Mouse (Mus musculus) macrophage (primary cell): Measurements from ENCODE around the gene Omt2b. TPM values are rescaled to one million over a fixed set of nuclear protein-coding genes. Genes with fewer than 3 reads are reported as not detected.
"Not testable (repeated sequence)": the region's sequence is repeated elsewhere in the genome, so short reads cannot be mapped to it uniquely, and the experiment has no call there.

Experiments
- H3K27ac ChIP-seq: fragments of 350-480 bp; formaldehyde crosslinking; 2 replicates; pipeline ENCODE4 v1.9.0; 2021
- H3K36me3 ChIP-seq: fragments of 350-480 bp; formaldehyde crosslinking; 2 replicates; pipeline ENCODE4 v1.9.0; 2021; ENCODE audit errors: inconsistent target
- H3K4me3 ChIP-seq: fragments of 350-480 bp; formaldehyde crosslinking; 2 replicates; pipeline ENCODE4 v1.9.0; 2021; ENCODE audit errors: inconsistent target
- H3K79me2 ChIP-seq: fragments of 350-480 bp; formaldehyde crosslinking; 2 replicates; pipeline ENCODE4 v1.9.0; 2021; ENCODE audit errors: inconsistent target
- WGBS: methylation state at CpG from one replicate; pipeline ENCODE4 v1.1.7; 2026; ENCODE audit warnings: inconsistent platforms; ENCODE audit not compliant: missing documents; 5-methylcytosine and 5-hydroxymethylcytosine counted together
- polyA plus RNA-seq: library from polyadenylated mRNA; stranded (reverse); fragments of 250-400 nt; gene quantifications from 3 replicates; pipeline ENCODE4 v1.2.4, GENCODE M21; 2018; ENCODE audit warnings: inconsistent platforms
- total RNA-seq, 78 experiments: library from RNA; depleted of rRNA; stranded (reverse); fragments of 250-400 nt; gene quantifications; 1 replicate in 9 of 78; 2 replicates in 24 of 78; 3 replicates in 43 of 78; 4 replicates in 2 of 78; pipeline ENCODE4 v1.2.4; 2018; ENCODE audit warnings: inconsistent platforms in 56 of 78

The Omt2b gene
- total RNA-seq (2018; cell fraction: chromatin; rRNA removed): not detected
- not detected for total RNA-seq (2018; cell fraction: cytosol; rRNA removed)
- not detected for total RNA-seq (2018; cell fraction: nucleus; rRNA removed)
- not detected in 3 replicates for polyA plus RNA-seq

- not testable (repeated sequence) for H3K27ac ChIP-seq, H3K4me3 ChIP-seq, H3K79me2 ChIP-seq, H3K36me3 ChIP-seq
- WGBS: no CpG with 5 or more reads among the region's 1 CpGs
Observed at GRCm38 (mm10) chr9:78327289-78327688, at the start of gene Omt2b. Gene Omt2b (plus strand): TSS chr9:78327589.

- H3K27ac ChIP-seq, H3K36me3 ChIP-seq, H3K79me2 ChIP-seq, H3K4me3 ChIP-seq: not testable (repeated sequence)
- 81% methylated on average over 4 of the region's 4 CpGs for WGBS
Observed at GRCm38 (mm10) chr9:78282002-78282711, 45.2 kb upstream of the Omt2b start.

- H3K4me3 ChIP-seq, H3K79me2 ChIP-seq, H3K36me3 ChIP-seq, H3K27ac ChIP-seq: not testable (repeated sequence)
- no CpG with 5 or more reads among the region's 1 CpGs for WGBS
Observed at GRCm38 (mm10) chr9:78289063-78289462, 38.3 kb upstream of the Omt2b start.

- not testable (repeated sequence) for H3K79me2 ChIP-seq, H3K4me3 ChIP-seq, H3K27ac ChIP-seq, H3K36me3 ChIP-seq
- WGBS: 93% methylated on average over 2 of the region's 3 CpGs
Observed at GRCm38 (mm10) chr9:78289723-78290122, 37.7 kb upstream of the Omt2b start, which contains the start of gene Gm10639. Gene Gm10639 (plus strand): TSS chr9:78289923.

GRCm38 (mm10) chr9:78292462-78292861 lies 34.9 kb upstream of the Omt2b start:
- H3K27ac ChIP-seq: not testable (repeated sequence)

GRCm38 (mm10) chr9:78293683-78294082 lies 33.7 kb upstream of the Omt2b start:
- H3K36me3 ChIP-seq, H3K27ac ChIP-seq, H3K79me2 ChIP-seq, H3K4me3 ChIP-seq: not testable (repeated sequence)
- no CpG with 5 or more reads among the region's 1 CpGs for WGBS

More at GRCm38 (mm10) chr9:78292462-78292861, 34.9 kb upstream of the Omt2b start:
- H3K36me3 ChIP-seq, H3K4me3 ChIP-seq, H3K79me2 ChIP-seq: not testable (repeated sequence)
- WGBS: no CpG with 5 or more reads among the region's 8 CpGs

GRCm38 (mm10) chr9:78294781-78295180 lies 32.6 kb upstream of the Omt2b start:
- H3K79me2 ChIP-seq, H3K4me3 ChIP-seq, H3K27ac ChIP-seq, H3K36me3 ChIP-seq: not testable (repeated sequence)
- 88% methylated on average over 2 of the region's 7 CpGs for WGBS

GRCm38 (mm10) chr9:78296089-78296488 lies 31.3 kb upstream of the Omt2b start:
- not testable (repeated sequence) for H3K27ac ChIP-seq, H3K79me2 ChIP-seq, H3K4me3 ChIP-seq, H3K36me3 ChIP-seq
- 17% methylated on average over 6 of the region's 6 CpGs for WGBS

GRCm38 (mm10) chr9:78298232-78298631 lies 29.2 kb upstream of the Omt2b start:
- H3K36me3 ChIP-seq: no peaks in the 10 kb centered on the region
- 100% methylated on average over 1 of the region's 1 CpGs for WGBS
- no peak overlapping the region for H3K4me3 ChIP-seq
- H3K27ac ChIP-seq: no peak overlapping the region
- H3K79me2 ChIP-seq: no peaks in the 10 kb centered on the region

- not testable (repeated sequence) for H3K27ac ChIP-seq, H3K36me3 ChIP-seq, H3K4me3 ChIP-seq, H3K79me2 ChIP-seq
- 90% methylated on average over 1 of the region's 1 CpGs for WGBS
Observed at GRCm38 (mm10) chr9:78299143-78299542, 28.2 kb upstream of the Omt2b start.

- not testable (repeated sequence) for H3K79me2 ChIP-seq, H3K4me3 ChIP-seq, H3K27ac ChIP-seq, H3K36me3 ChIP-seq
- WGBS: 11% methylated on average over 1 of the region's 3 CpGs
Observed at GRCm38 (mm10) chr9:78308122-78308521, 19.3 kb upstream of the Omt2b start.

GRCm38 (mm10) chr9:78314696-78315095 lies 12.7 kb upstream of the Omt2b start, which contains the start of gene Omt2a:
Gene Omt2a (minus strand): TSS chr9:78314796.
- H3K4me3 ChIP-seq: no peak within 1 kb of the TSS
- 94% methylated on average over 2 of the region's 2 CpGs for WGBS
- no peaks in the 10 kb centered on the region for H3K36me3 ChIP-seq
- no peak within 1 kb of the TSS for H3K27ac ChIP-seq
- H3K79me2 ChIP-seq: no peaks in the 10 kb centered on the region

GRCm38 (mm10) chr9:78319499-78319898 lies 7.9 kb upstream of the Omt2b start:
- no peak overlapping the region for H3K27ac ChIP-seq
- H3K79me2 ChIP-seq: no peaks in the 10 kb centered on the region
- WGBS: 0% methylated on average over 1 of the region's 1 CpGs
- no peaks in the 10 kb centered on the region for H3K36me3 ChIP-seq
- H3K4me3 ChIP-seq: no peak overlapping the region

GRCm38 (mm10) chr9:78337050-78337449 lies 9.7 kb downstream of the Omt2b start:
- H3K36me3 ChIP-seq, H3K4me3 ChIP-seq, H3K27ac ChIP-seq, H3K79me2 ChIP-seq: not testable (repeated sequence)

GRCm38 (mm10) chr9:78340324-78340723 lies 12.9 kb downstream of the Omt2b start:
- H3K27ac ChIP-seq, H3K36me3 ChIP-seq, H3K79me2 ChIP-seq, H3K4me3 ChIP-seq: not testable (repeated sequence)
- 26% methylated on average over 8 of the region's 8 CpGs for WGBS

- 100% methylated on average over 3 of the region's 4 CpGs for WGBS
- not testable (repeated sequence) for H3K27ac ChIP-seq, H3K79me2 ChIP-seq, H3K36me3 ChIP-seq, H3K4me3 ChIP-seq
Observed at GRCm38 (mm10) chr9:78342494-78342893, 15.1 kb downstream of the Omt2b start.
